Mouse (Mus musculus): Measurements from ENCODE around the gene Theg. TPM values are rescaled to one million over a fixed set of nuclear protein-coding genes. Genes with fewer than 3 reads are reported as not detected.
A peak's percentile ranks its signal among the peaks of the same experiment; 100 is the strongest.

Gene Theg
- total RNA-seq, 2 experiments from 2014 or later = not detected

- intact Hi-C loops (cut with DNase I) = no loop called here
- no peak for DNase-seq (ENCODE audit: low spot score in 2 of 2)
Observed at GRCm38 (mm10) chr10:79539701-79540495, 47.2 kb downstream of the Theg start.

- intact Hi-C loops (cut with DNase I) = no loop called here
- DNase-seq (ENCODE audit: low spot score in 2 of 2) = no peak
Observed at GRCm38 (mm10) chr10:79538873-79539272, 48.3 kb downstream of the Theg start.

- intact Hi-C loops (cut with DNase I) = no loop called here
- DNase-seq (ENCODE audit: low spot score in 2 of 2) = peak in 1 of 2 experiments; percentile 12
Observed at GRCm38 (mm10) chr10:79538323-79538722, 48.8 kb downstream of the Theg start.

GRCm38 (mm10) chr10:79537781-79538180 is 49.4 kb downstream of the Theg start:
- intact Hi-C loops (cut with DNase I) = no loop called here

GRCm38 (mm10) chr10:79537271-79537670 is 49.9 kb downstream of the Theg start:
- intact Hi-C loops (cut with DNase I) = no loop called here
- no peak for DNase-seq (ENCODE audit: low spot score in 2 of 2)

More at GRCm38 (mm10) chr10:79537781-79538180, 49.4 kb downstream of the Theg start:
- DNase-seq (ENCODE audit: low spot score in 2 of 2) = no peak

GRCm38 (mm10) chr10:79536461-79537080 is 50.6 kb downstream of the Theg start:
- intact Hi-C loops (cut with DNase I) = no loop called here
- DNase-seq (ENCODE audit: low spot score in 2 of 2) = no peak

GRCm38 (mm10) chr10:79535431-79535830 is 51.7 kb downstream of the Theg start:
- no peak for DNase-seq (ENCODE audit: low spot score in 2 of 2)
- intact Hi-C loops (cut with DNase I) = no loop called here

- intact Hi-C loops (cut with DNase I) = no loop called here
- no peak for DNase-seq (ENCODE audit: low spot score in 2 of 2)
Observed at GRCm38 (mm10) chr10:79534426-79534825, 52.7 kb downstream of the Theg start.

GRCm38 (mm10) chr10:79533126-79533911 is 53.8 kb downstream of the Theg start, which contains the start of gene Plpp2:
TSS of gene Plpp2 (minus strand) at chr10:79533796.
- intact Hi-C loops (cut with DNase I) = no loop called here
- peak in 1 of 2 experiments; percentile 29 for DNase-seq (ENCODE audit: low spot score in 2 of 2)

- DNase-seq (ENCODE audit: low spot score in 2 of 2) = no peak
- intact Hi-C loops (cut with DNase I) = no loop called here
Observed at GRCm38 (mm10) chr10:79532678-79533077, 54.5 kb downstream of the Theg start.

- intact Hi-C loops (cut with DNase I) = no loop called here
- no peak for DNase-seq (ENCODE audit: low spot score in 2 of 2)
Observed at GRCm38 (mm10) chr10:79531593-79531992, 55.5 kb downstream of the Theg start.

- intact Hi-C loops (cut with DNase I) = no loop called here
- DNase-seq (ENCODE audit: low spot score in 2 of 2) = no peak
Observed at GRCm38 (mm10) chr10:79530721-79531120, 56.4 kb downstream of the Theg start.

GRCm38 (mm10) chr10:79530241-79530640 is 56.9 kb downstream of the Theg start:
- intact Hi-C loops (cut with DNase I) = no loop called here
- no peak for DNase-seq (ENCODE audit: low spot score in 2 of 2)

- intact Hi-C loops (cut with DNase I) = no loop called here
- no peak for DNase-seq (ENCODE audit: low spot score in 2 of 2)
Observed at GRCm38 (mm10) chr10:79528081-79528480, 59.0 kb downstream of the Theg start.

GRCm38 (mm10) chr10:79527453-79527845 is 59.7 kb downstream of the Theg start:
- intact Hi-C loops (cut with DNase I) = no loop called here
- DNase-seq (ENCODE audit: low spot score in 2 of 2) = no peak

GRCm38 (mm10) chr10:79526661-79527452 is 60.3 kb downstream of the Theg start:
- intact Hi-C loops (cut with DNase I) = no loop called here
- no peak for DNase-seq (ENCODE audit: low spot score in 2 of 2)
